Mouse (Mus musculus) CH12.LX (cell line): ENCODE data around the gene Tstd2.

Experiments
- CHD1 ChIP-seq: IDR thresholded peaks from 2 replicates; pipeline ENCODE4 v1.6.1; 2012; ENCODE audit warnings: low read depth, low read length, improper control_type of control experiment, inconsistent platforms
- CHD2 ChIP-seq: IDR thresholded peaks from 2 replicates; pipeline ENCODE4 v1.6.1; 2011; ENCODE audit warnings: low read length, improper control_type of control experiment
- CTCF ChIP-seq, 2 experiments: IDR thresholded peaks in 1 of 2; conservative IDR thresholded peaks in 1 of 2; 2 replicates each; pipeline ENCODE4 v1.5.1; 2011 to 2012; ENCODE audit warnings: low read depth in 2 of 2, low read length in 2 of 2, improper control_type of control experiment in 1 of 2, inconsistent platforms in 1 of 2, mild to moderate bottlenecking in 1 of 2, moderate library complexity in 1 of 2
- EP300 ChIP-seq: IDR thresholded peaks from 2 replicates; pipeline ENCODE4 v1.6.1; 2011; ENCODE audit warnings: low read length, improper control_type of control experiment
- MAX ChIP-seq: IDR thresholded peaks from 2 replicates; pipeline ENCODE4 v1.6.1; 2011; ENCODE audit warnings: low read length, improper control_type of control experiment
- MEF2A ChIP-seq: IDR thresholded peaks from 2 replicates; pipeline ENCODE4 v1.6.1; 2014; ENCODE audit warnings: low read depth, mild to moderate bottlenecking, inconsistent platforms, low read length, improper control_type of control experiment, borderline replicate concordance
- POLR2A ChIP-seq: IDR thresholded peaks from 2 replicates; pipeline ENCODE4 v1.6.1; 2011; ENCODE audit warnings: low read depth, mild to moderate bottlenecking, improper control_type of control experiment, low read length
- RCOR1 ChIP-seq: conservative IDR thresholded peaks from 2 replicates; pipeline ENCODE4 v1.6.1; 2012; ENCODE audit warnings: low read depth, mild to moderate bottlenecking, inconsistent platforms, low read length, improper control_type of control experiment

DNA sequence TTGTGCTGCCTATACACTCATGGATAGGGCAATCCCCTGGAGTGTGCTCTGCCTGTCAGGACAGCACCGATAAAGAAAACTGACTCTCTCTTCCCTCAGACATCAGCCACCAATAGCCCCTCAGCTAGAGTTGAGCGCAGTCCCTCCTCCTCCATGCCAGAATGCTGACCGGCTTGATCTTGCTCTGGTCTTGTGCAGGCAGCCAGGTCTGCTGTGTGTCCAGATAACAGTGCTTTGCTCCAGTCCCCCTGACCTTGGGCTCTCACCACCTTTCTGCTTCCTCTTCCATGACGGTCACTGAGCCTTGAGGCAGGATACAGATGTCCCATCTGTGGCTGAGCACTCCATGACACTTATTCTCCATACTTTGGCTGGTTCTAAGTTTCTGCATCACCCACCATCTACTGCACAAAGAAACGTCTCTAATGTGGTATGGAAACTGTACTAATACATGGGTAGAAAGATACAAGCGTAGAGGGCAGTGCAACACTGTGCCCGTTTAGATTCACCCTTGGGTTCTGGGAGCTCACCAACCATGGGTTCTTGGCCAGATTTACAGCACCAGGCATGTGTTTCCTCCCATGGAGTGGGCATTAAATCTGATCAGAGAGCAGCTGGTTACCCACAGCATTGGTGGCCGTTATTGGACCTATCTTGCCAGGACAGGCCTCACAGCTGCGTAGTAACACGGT, 36.3 kb downstream of the Tstd2 start:
- TF ChIP-seq EP300 (no peak), CTCF (conservative IDR thresholded peaks at IDR 0.05 in 1 of 2, IDR thresholded peaks at IDR 0.05 in 1 of 2; ENCODE audit: low read depth in 2 of 2, low read length in 2 of 2) (no peak), CHD2 (no peak), MAX (no peak), POLR2A (no peak), RCOR1 (no peak), CHD1 (no peak), MEF2A (no peak)
